Mouse (Mus musculus): ENCODE data around the gene Eif2s3x. TPM values are rescaled to one million over a fixed set of nuclear protein-coding genes. Genes with fewer than 3 reads are reported as not detected.
A peak's percentile ranks its signal among the peaks of the same experiment; 100 is the strongest.

The Eif2s3x gene
- total and polyA plus RNA-seq, 3 experiments = 183 to 551 (median 226) TPM

DNA sequence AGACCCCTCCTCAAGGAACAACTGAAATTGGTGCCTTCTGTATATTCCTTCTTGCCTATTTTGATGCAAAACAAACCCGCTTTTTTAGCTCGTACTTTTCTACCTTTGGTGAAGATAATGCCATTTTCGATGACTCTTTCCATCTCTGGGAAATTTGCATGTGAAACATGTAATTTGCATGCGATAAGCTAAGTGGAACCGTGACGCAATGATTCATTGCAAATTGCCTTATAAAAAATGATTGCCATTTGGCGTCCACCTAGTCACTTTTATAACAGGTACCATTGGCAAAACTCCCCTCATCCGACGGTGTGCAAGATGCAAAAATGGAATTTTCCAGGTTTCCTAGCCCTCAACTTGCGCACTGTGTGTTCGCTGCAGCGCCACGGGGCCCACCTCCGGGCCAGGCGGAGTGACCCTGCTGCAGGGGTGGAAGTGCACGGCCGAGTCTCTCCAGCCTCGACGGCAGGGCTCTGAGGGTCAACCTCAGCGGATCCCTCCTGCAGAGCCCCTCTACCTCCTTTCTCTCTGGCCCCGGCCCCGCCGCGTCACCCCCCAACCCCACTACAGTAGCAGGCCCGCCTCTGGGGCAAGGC, 21.4 kb upstream of the Eif2s3x start:
- peak overlapping the region; percentile 91 for H3K9ac ChIP-seq (ENCODE audit: control insufficient read depth, low read depth, low read length, poor library complexity, severe bottlenecking)
- H3K27ac ChIP-seq (ENCODE audit: control insufficient read depth, low read depth, low read length) = peak overlapping the region; percentile 96
- peaks cover 10% of the 10 kb centered on the region for H3K79me2 ChIP-seq (ENCODE audit: control insufficient read depth, insufficient read depth, low read length, poor library complexity)
- DNase-seq (ENCODE audit: low read depth, low spot score) = peak; percentile 78
- H3K4me1 ChIP-seq (ENCODE audit: control insufficient read depth in 1 of 2, insufficient read depth in 2 of 2, low read length in 2 of 2) = peaks cover 0 to 14% of the 10 kb centered on the region in 2 experiments; a peak in 2 of 4 replicates
- peak overlapping the region; percentile 85 to 96 for H3K4me3 ChIP-seq (ENCODE audit: control insufficient read depth in 1 of 2, insufficient read depth in 1 of 2, low read depth in 2 of 2, low read length in 2 of 2)
- no peaks in the 10 kb centered on the region for H3K9me3 ChIP-seq (replicated peaks; ENCODE audit: insufficient read depth, low read length)
- no peak for TF ChIP-seq POLR2AphosphoS5 (IDR thresholded peaks at IDR 0.05; ENCODE audit: borderline replicate concordance, low read depth, low read length)
- peak; percentile 73; the same call in 1 of the 2 replicates for TF ChIP-seq ETS1 (IDR thresholded peaks at IDR 0.05; ENCODE audit: low read depth, low read length)
- TF ChIP-seq MEF2A (IDR thresholded peaks at IDR 0.05; ENCODE audit: extremely low read depth, insufficient replicate concordance, low read depth, low read length, poor library complexity, severe bottlenecking) = no peak
- TF ChIP-seq RCOR1 (IDR thresholded peaks at IDR 0.05; ENCODE audit: low read depth, low read length) = 0 out of 2 replicates have a peak, but pooled peaks have one; percentile 17
- TF ChIP-seq SIN3A (IDR thresholded peaks at IDR 0.05; ENCODE audit: low read length) = no peak; the same call in 1 of the 2 replicates
- no peak for TF ChIP-seq MAX (IDR thresholded peaks at IDR 0.05; ENCODE audit: low read length)
- 0 out of 2 replicates have a peak, but pooled peaks have one; percentile 40 for TF ChIP-seq CHD1 (IDR thresholded peaks at IDR 0.05; ENCODE audit: low read depth, low read length)
- TF ChIP-seq ZNF384 (IDR thresholded peaks at IDR 0.05; ENCODE audit: low read depth, low read length) = peak; percentile 22; the same call in 1 of the 2 replicates
- peak; percentile 71 for TF ChIP-seq GATA1 (IDR thresholded peaks at IDR 0.05; ENCODE audit: low read depth, low read length)
- H3K27me3 ChIP-seq (ENCODE audit: control insufficient read depth in 1 of 2, insufficient read depth in 2 of 2, low read length in 2 of 2) = no peaks in the 10 kb centered on the region
- peaks cover 0 to 8% of the 10 kb centered on the region in 2 experiments; a peak in 2 of 4 replicates for H3K36me3 ChIP-seq (ENCODE audit: control insufficient read depth in 1 of 2, insufficient read depth in 2 of 2, low read length in 2 of 2)

DNA sequence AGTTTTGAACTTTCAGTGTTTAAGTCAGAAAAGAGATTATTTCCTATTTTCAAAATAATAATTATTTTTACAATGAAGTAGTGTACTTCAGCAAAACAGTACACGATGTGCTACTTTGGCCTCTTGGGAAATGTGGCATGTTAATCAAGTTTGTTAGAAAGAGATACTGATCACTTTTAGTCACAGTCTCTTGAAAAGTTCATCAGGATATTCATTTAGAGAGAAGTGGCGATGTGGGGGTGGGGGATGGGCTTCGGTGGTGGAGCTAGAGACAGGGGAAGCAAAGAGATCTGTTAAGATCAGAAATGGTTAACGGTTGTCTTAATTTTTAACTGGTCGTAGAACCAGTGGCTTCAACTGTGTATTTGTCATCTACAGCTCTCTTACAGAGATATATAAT, 20.8 kb upstream of the Eif2s3x start:
- H3K9me3 ChIP-seq (replicated peaks; ENCODE audit: insufficient read depth, low read length) = no peaks in the 10 kb centered on the region
- H3K27ac ChIP-seq (ENCODE audit: control insufficient read depth, low read depth, low read length) = peak overlapping the region; percentile 96
- peaks cover 0 to 8% of the 10 kb centered on the region in 2 experiments; a peak in 2 of 4 replicates for H3K36me3 ChIP-seq (ENCODE audit: control insufficient read depth in 1 of 2, insufficient read depth in 2 of 2, low read length in 2 of 2)
- H3K4me1 ChIP-seq (ENCODE audit: control insufficient read depth in 1 of 2, insufficient read depth in 2 of 2, low read length in 2 of 2) = peaks cover 0 to 14% of the 10 kb centered on the region in 2 experiments; a peak in 2 of 4 replicates
- peak; percentile 72 for DNase-seq (ENCODE audit: low read depth, low spot score)
- no peaks in the 10 kb centered on the region for H3K27me3 ChIP-seq (ENCODE audit: control insufficient read depth in 1 of 2, insufficient read depth in 2 of 2, low read length in 2 of 2)
- H3K4me3 ChIP-seq (ENCODE audit: control insufficient read depth in 1 of 2, insufficient read depth in 1 of 2, low read depth in 2 of 2, low read length in 2 of 2) = peak overlapping the region; percentile 7 to 85; a peak in 2 of 4 replicates
- H3K9ac ChIP-seq (ENCODE audit: control insufficient read depth, low read depth, low read length, poor library complexity, severe bottlenecking) = peak overlapping the region; percentile 91
- peaks cover 10% of the 10 kb centered on the region for H3K79me2 ChIP-seq (ENCODE audit: control insufficient read depth, insufficient read depth, low read length, poor library complexity)
- TF ChIP-seq ELF1 (IDR thresholded peaks at IDR 0.05; ENCODE audit: low read depth, low read length) (no peak), TAL1 (IDR thresholded peaks at IDR 0.05; ENCODE audit: low read length) (no peak), CHD1 (IDR thresholded peaks at IDR 0.05; ENCODE audit: low read depth, low read length) (no peak), EP300 (IDR thresholded peaks at IDR 0.05; ENCODE audit: low read depth in 1 of 2, low read length in 2 of 2) (peak; percentile 6 to 27; a peak in 2 of 4 replicates), MXI1 (IDR thresholded peaks at IDR 0.05; ENCODE audit: low read depth, low read length) (no peak), MAX (IDR thresholded peaks at IDR 0.05; ENCODE audit: low read length) (no peak), UBTF (IDR thresholded peaks at IDR 0.05; ENCODE audit: borderline replicate concordance, insufficient read depth, low read depth, low read length) (no peak), KAT2A (conservative IDR thresholded peaks at IDR 0.05; ENCODE audit: low read depth, low read length) (no peak), POLR2A (IDR thresholded peaks at IDR 0.05; ENCODE audit: control insufficient read depth in 1 of 2, insufficient read depth in 1 of 2, low read depth in 1 of 2, low read length in 2 of 2, poor library complexity in 1 of 2) (no peak), SMC3 (IDR thresholded peaks at IDR 0.05; ENCODE audit: low read depth, low read length) (no peak), JUND (IDR thresholded peaks at IDR 0.05; ENCODE audit: low read depth, low read length) (no peak), USF2 (IDR thresholded peaks at IDR 0.05; ENCODE audit: borderline replicate concordance in 1 of 2, insufficient read depth in 1 of 2, low read depth in 1 of 2, low read length in 2 of 2) (no peak), SIN3A (IDR thresholded peaks at IDR 0.05; ENCODE audit: low read length) (no peak), MAFK (IDR thresholded peaks at IDR 0.05; ENCODE audit: borderline replicate concordance, low read depth, low read length) (no peak), POLR2AphosphoS2 (IDR thresholded peaks at IDR 0.05; ENCODE audit: low read length) (no peak), ZMIZ1 (IDR thresholded peaks at IDR 0.05; ENCODE audit: low read depth, low read length) (no peak), USF1 (IDR thresholded peaks at IDR 0.05; ENCODE audit: low read depth, low read length) (no peak), BHLHE40 (IDR thresholded peaks at IDR 0.05; ENCODE audit: borderline replicate concordance, low read depth, low read length) (no peak), TBP (IDR thresholded peaks at IDR 0.05; ENCODE audit: low read depth, low read length) (no peak), ZKSCAN1 (IDR thresholded peaks at IDR 0.05; ENCODE audit: low read depth, low read length) (no peak), CHD2 (IDR thresholded peaks at IDR 0.05; ENCODE audit: low read length) (peak; percentile 39; the same call in 1 of the 2 replicates), MYB (IDR thresholded peaks at IDR 0.05; ENCODE audit: low read depth, low read length) (peak; percentile 48; the same call in 1 of the 2 replicates), CTCF (IDR thresholded peaks at IDR 0.05 in 2 of 3, conservative IDR thresholded peaks at IDR 0.05 in 1 of 3; ENCODE audit: control insufficient read depth in 1 of 3, insufficient read depth in 1 of 3, low read depth in 2 of 3, low read length in 3 of 3, poor library complexity in 1 of 3, severe bottlenecking in 1 of 3) (no peak), TCF12 (IDR thresholded peaks at IDR 0.05; ENCODE audit: low read depth, low read length) (peak; percentile 38; the same call in 1 of the 2 replicates)

Data from MEL (cell line).